10 mouse cellular contexts compared by ENCODE assay signal in the genomic region with DNA sequence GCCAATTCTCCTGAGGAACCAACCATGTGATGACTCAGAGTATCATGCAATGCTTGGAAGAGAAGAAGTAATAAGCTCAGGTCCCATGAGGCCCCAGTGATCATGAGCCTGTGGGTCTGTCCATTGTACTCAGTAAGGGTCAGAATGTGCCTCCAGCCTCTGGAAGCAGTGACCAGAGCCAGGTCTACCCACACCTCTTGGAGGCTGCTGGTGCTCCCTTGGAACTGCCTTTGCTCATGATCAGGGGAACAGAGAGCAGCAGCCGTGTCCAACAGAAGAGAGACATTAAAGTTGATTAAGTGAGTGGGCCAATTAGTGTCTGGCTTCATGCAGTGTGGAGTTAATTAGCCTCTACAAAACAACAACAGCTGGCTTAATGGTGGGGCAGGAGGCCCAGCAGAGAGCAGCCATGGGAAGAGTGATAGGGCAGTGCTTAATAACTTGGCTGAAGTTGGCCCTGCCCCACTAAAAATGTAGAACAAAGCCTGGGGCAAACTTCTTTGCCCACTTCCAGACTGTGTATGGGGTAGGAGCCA. TPM values are rescaled to one million over a fixed set of nuclear protein-coding genes. Genes with fewer than 3 reads are reported as not detected.
DNase-seq lines count a peak whose midpoint lies in the region; ATAC-seq and TF ChIP-seq lines count a peak whose summit lies in the region.
"Had no signal": no experiment of that assay in that cellular context is flagged by ENCODE, and none has a peak within 500 bp of the region (broad histone marks: within the 10 kb centered on the region; RNA-seq: fewer than 3 reads in every experiment).

No protein-coding gene starts in this region.

- H3K4me1 ChIP-seq in hindbrain, postnatal 0 days (ENCODE audit: insufficient read depth, low read length) = 0 out of 2 replicates have a peak, but pooled peaks cover 3% of the 10 kb centered on the region
- no peaks in the 10 kb centered on the region for H3K4me1 ChIP-seq in thymus, adult 2 months (replicated peaks; ENCODE audit: control insufficient read depth, insufficient read depth, low read length)
- peaks cover 4% of the 10 kb centered on the region; the same call in 1 of the 2 replicates for H3K4me1 ChIP-seq in midbrain, embryonic 14.5 days (ENCODE audit: control insufficient read depth, insufficient read depth, low read length)

- no peak for TF ChIP-seq POLR2A in thymus, adult 2 months (IDR thresholded peaks at IDR 0.05; ENCODE audit: control insufficient read depth, extremely low read depth, insufficient read depth, low read length, poor library complexity)

- H3K9ac ChIP-seq in hindbrain, postnatal 0 days (replicated peaks; ENCODE audit: low read length) = no peak overlapping the region
- H3K9ac ChIP-seq in midbrain, embryonic 14.5 days (replicated peaks; ENCODE audit: low read length) = no peak overlapping the region
- H3K9ac ChIP-seq: midbrain, embryonic 12.5 days had no signal

- no peak for TF ChIP-seq CTCF in hindbrain, postnatal 0 days (IDR thresholded peaks at IDR 0.05; ENCODE audit: low read depth)
- TF ChIP-seq CTCF in thymus, adult 2 months (IDR thresholded peaks at IDR 0.05; ENCODE audit: borderline replicate concordance, control insufficient read depth, extremely low read depth, insufficient read depth, low read length, poor library complexity) = no peak

- H3K27me3 ChIP-seq in hindbrain, postnatal 0 days (ENCODE audit: insufficient read depth, low read length) = no peaks in the 10 kb centered on the region
- H3K27me3 ChIP-seq in thymus, adult 2 months (ENCODE audit: control insufficient read depth, insufficient read depth, low read length) = no peaks in the 10 kb centered on the region
- no peaks in the 10 kb centered on the region for H3K27me3 ChIP-seq in midbrain, embryonic 14.5 days (ENCODE audit: control insufficient read depth, insufficient read depth, low read length)
- H3K27me3 ChIP-seq: midbrain, embryonic 12.5 days had no signal

- WGBS in hindbrain, postnatal 0 days = 26% methylated on average over 1 of the region's 1 CpGs
- WGBS in thymus, adult 2 months = 94% methylated on average over 1 of the region's 1 CpGs
- WGBS in midbrain, embryonic 14.5 days = 34% methylated on average over 1 of the region's 1 CpGs

- H3K4me3 ChIP-seq in hindbrain, postnatal 0 days (ENCODE audit: low read length) = no peak overlapping the region
- no peak overlapping the region for H3K4me3 ChIP-seq in thymus, adult 2 months (ENCODE audit: control insufficient read depth, insufficient read depth, low read length)
- H3K4me3 ChIP-seq in midbrain, embryonic 14.5 days (replicated peaks; ENCODE audit: low read depth, low read length) = no peak overlapping the region
- H3K4me3 ChIP-seq: midbrain, embryonic 12.5 days had no signal

- peak; percentile 40 to 51 for DNase-seq in cerebellum, postnatal 10 days
- DNase-seq in cerebellum, adult 11-12 months = no peak
- DNase-seq in testis, postnatal 14 days (ENCODE audit: low spot score) = peak; percentile 14
- no peak for DNase-seq in testis, postnatal 10 days (ENCODE audit: low spot score)
- DNase-seq in hindbrain, postnatal 0 days (ENCODE audit: low spot score) = peak; percentile 69
- no peak for DNase-seq in layer of hippocampus, adult 9-11 months
- no peak for DNase-seq in thymus, adult 2 months
- DNase-seq in midbrain, embryonic 14.5 days = no peak
- DNase-seq: adrenal gland, postnatal 10 days had no signal

- no peak overlapping the region for H3K4me2 ChIP-seq in hindbrain, postnatal 0 days (ENCODE audit: low read depth, low read length)
- no peak overlapping the region for H3K4me2 ChIP-seq in midbrain, embryonic 14.5 days (ENCODE audit: low read length)
- H3K4me2 ChIP-seq: midbrain, embryonic 12.5 days had no signal

- peak; percentile 85 for ATAC-seq in hindbrain, postnatal 0 days
- no peak; the same call in 1 of the 2 replicates for ATAC-seq in midbrain, embryonic 14.5 days (ENCODE audit: low FRiP score, low TSS enrichment)

- no peaks in the 10 kb centered on the region for H3K36me3 ChIP-seq in hindbrain, postnatal 0 days (ENCODE audit: insufficient read depth, low read length)
- no peaks in the 10 kb centered on the region for H3K36me3 ChIP-seq in thymus, adult 2 months (ENCODE audit: control insufficient read depth, insufficient read depth, low read length)
- H3K36me3 ChIP-seq in midbrain, embryonic 14.5 days (ENCODE audit: control insufficient read depth, insufficient read depth, low read length) = no peaks in the 10 kb centered on the region
- H3K36me3 ChIP-seq: midbrain, embryonic 12.5 days had no signal

- H3K9me3 ChIP-seq in hindbrain, postnatal 0 days (ENCODE audit: low read length) = no peaks in the 10 kb centered on the region
- H3K9me3 ChIP-seq in midbrain, embryonic 14.5 days (ENCODE audit: control insufficient read depth, low read length) = no peaks in the 10 kb centered on the region
- H3K9me3 ChIP-seq: midbrain, embryonic 12.5 days had no signal

- no peak overlapping the region for H3K27ac ChIP-seq in hindbrain, postnatal 0 days
- no peak overlapping the region for H3K27ac ChIP-seq in thymus, adult 2 months (ENCODE audit: control insufficient read depth, insufficient read depth, low read length)
- H3K27ac ChIP-seq in midbrain, embryonic 14.5 days (replicated peaks; ENCODE audit: low read depth, low read length) = no peak overlapping the region
- H3K27ac ChIP-seq: midbrain, embryonic 12.5 days had no signal

RNA-seq across cellular contexts. Expression of gene Lmo2, which starts 30.1 kb away (rescaled TPM):
- total RNA-seq in hindbrain, postnatal 0 days (2014; rRNA removed) = 25.7 and 28.0 TPM in 2 replicates
- polyA plus RNA-seq in hindbrain, postnatal 0 days (2015; fragmentation: Nextera tagmentation; extraction: Ambion mirVana) = 31.2 TPM in 2 replicates
- 8.0 and 9.6 TPM in 2 replicates for polyA plus RNA-seq in thymus, adult 2 months (2012; rRNA removed)
- polyA plus RNA-seq in midbrain, embryonic 14.5 days (2014; fragmentation: Nextera tagmentation; extraction: Ambion mirVana) = 25.8 and 31.6 TPM in 2 replicates

Comparison
In these comparisons a context has a peak if more than half of its experiments do, and no peak if none do; other contexts are left out.
1. DNase-seq: peak in cerebellum, postnatal 10 days (2 of 2), testis, postnatal 14 days (single experiment) and hindbrain, postnatal 0 days (single experiment); none in cerebellum, adult 11-12 months (single experiment), testis, postnatal 10 days (single experiment), layer of hippocampus, adult 9-11 months (single experiment), thymus, adult 2 months (single experiment) and midbrain, embryonic 14.5 days (single experiment).